In the genomic region with DNA sequence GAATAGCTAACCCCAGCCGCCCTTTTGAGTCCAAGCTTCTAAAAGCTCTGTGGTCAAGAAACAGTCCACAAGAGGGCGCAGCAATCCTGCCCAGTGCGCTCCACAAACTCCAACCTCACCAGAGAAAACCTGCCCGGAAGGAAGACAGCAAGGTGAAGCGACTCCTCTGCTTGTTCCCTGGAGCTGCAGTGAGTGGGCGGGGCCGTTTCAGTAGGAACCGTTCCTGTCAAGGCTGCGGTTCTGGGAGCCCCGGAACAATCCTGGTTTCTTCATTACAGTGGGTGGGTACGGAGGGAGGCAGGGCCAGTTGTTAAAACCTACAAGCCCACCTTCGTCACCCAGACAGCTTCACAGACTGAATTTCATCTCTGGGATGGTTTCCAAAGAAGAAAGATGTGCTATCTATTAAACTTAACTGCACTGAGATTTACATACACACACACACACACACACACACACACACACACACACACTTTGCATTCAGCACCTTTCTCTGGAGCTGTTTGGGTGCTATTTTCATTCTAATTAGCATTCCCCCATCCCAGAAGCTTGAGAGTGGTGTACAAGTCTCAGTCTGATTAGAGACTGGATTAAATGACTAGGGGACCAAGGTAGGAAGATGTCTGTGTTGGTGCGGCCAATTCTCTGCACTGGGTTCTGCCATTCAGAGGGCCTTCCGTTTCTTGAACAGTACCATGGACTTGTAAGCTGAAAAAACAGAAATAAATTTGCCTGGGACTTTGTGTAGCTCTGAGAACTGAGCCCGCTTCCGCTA, we compare ENCODE assay signal across 8 mouse cellular contexts.
DNase-seq lines count a peak whose midpoint lies in the region; ATAC-seq and TF ChIP-seq lines count a peak whose summit lies in the region.

No protein-coding gene starts in this region.

- H3K4me2 ChIP-seq in hindbrain, embryonic 15.5 days, result peak overlapping the region; percentile 57

- 20% methylated on average over 16 of the region's 16 CpGs for WGBS in hindbrain, embryonic 15.5 days

- peaks cover 11% of the 10 kb centered on the region for H3K4me1 ChIP-seq in hindbrain, embryonic 15.5 days (replicated peaks)

- DNase-seq in Patski (ENCODE audit: low read depth, low spot score), result peak; percentile 84
- peak; percentile 95 to 96 for DNase-seq in cerebellum, postnatal 14 days
- DNase-seq in frontal cortex, postnatal 36 days (ENCODE audit: low spot score in 2 of 2), result peak; percentile 85 to 92
- DNase-seq in layer of hippocampus, postnatal 36 days, result peak; percentile 79 to 83
- peak; percentile 83 for DNase-seq in lung, postnatal 25 days (ENCODE audit: low spot score)
- peak; percentile 87 for DNase-seq in retina, postnatal 1 day
- peak; percentile 39 for DNase-seq in urinary bladder, adult 2 months (ENCODE audit: low spot score)

- no peaks in the 10 kb centered on the region for H3K27me3 ChIP-seq in Patski
- no peaks in the 10 kb centered on the region for H3K27me3 ChIP-seq in hindbrain, embryonic 15.5 days

- H3K27ac ChIP-seq in hindbrain, embryonic 15.5 days (replicated peaks), result peak overlapping the region; percentile 79

- in situ Hi-C loops in Patski (cut with MboI; ENCODE audit: low pct_unique_long_range_greater_than_20kb), result loop anchor here (5.0 to 25.0 kb wide), 4 partner anchors 226 to 1104 kb away; partner anchors contain the start of genes Klf9 and Ptar1

- TF ChIP-seq CTCF in Patski (IDR thresholded peaks at IDR 0.05), result peak; percentile 96

- H3K9ac ChIP-seq in hindbrain, embryonic 15.5 days, result no peak overlapping the region

- H3K36me3 ChIP-seq in hindbrain, embryonic 15.5 days, result peaks cover 4% of the 10 kb centered on the region; the same call in 1 of the 2 replicates

- POLR2A ChIA-PET in Patski (lab: Charles Lee), result interaction anchor here (0.6 to 1.4 kb wide), 7 partner anchors 96 to 310 kb away, joined by 3 to 5 read pairs (median 3); no protein-coding TSS in a partner anchor

- H3K4me3 ChIP-seq in hindbrain, embryonic 15.5 days, result peak overlapping the region; percentile 27

- ATAC-seq in Patski, result peak; percentile 53
- peak; percentile 76 for ATAC-seq in hindbrain, embryonic 15.5 days (ENCODE audit: low FRiP score, low read depth)

- CTCF ChIA-PET in Patski (lab: Charles Lee), result interaction anchor here (0.6 to 3.5 kb wide), 27 partner anchors 10 to 356 kb away, joined by 3 to 25 read pairs (median 4); partner anchors contain the start of gene Klf9

- no peaks in the 10 kb centered on the region for H3K9me3 ChIP-seq in hindbrain, embryonic 15.5 days

Comparison
In these comparisons a context has a peak if more than half of its experiments do, and no peak if none do; other contexts are left out.
1. Peak in every context shown above with its lines: DNase-seq, ATAC-seq, H3K4me3 ChIP-seq and H3K27ac ChIP-seq.
2. DNase-seq: peak in every context shown above with its lines; median percentile 96 in cerebellum, postnatal 14 days; 88 in frontal cortex, postnatal 36 days; 87 in retina, postnatal 1 day; 84 in Patski; 83 in lung, postnatal 25 days; 81 in layer of hippocampus, postnatal 36 days; 39 in urinary bladder, adult 2 months.